Mouse (Mus musculus) liver, embryonic 18 days (tissue): ENCODE measurements around the gene Gm7682. TPM values are rescaled to one million over a fixed set of nuclear protein-coding genes. Genes with fewer than 3 reads are reported as not detected.

ENCODE experiments used
- polyA plus RNA-seq: library from polyadenylated mRNA; depleted of rRNA; stranded (reverse); fragments of >200 nt; gene quantifications from 2 replicates; pipeline ENCODE4 v1.2.3, GENCODE M21; 2012; rRNA removed

The Gm7682 gene
- not detected in 2 replicates for polyA plus RNA-seq

DNA sequence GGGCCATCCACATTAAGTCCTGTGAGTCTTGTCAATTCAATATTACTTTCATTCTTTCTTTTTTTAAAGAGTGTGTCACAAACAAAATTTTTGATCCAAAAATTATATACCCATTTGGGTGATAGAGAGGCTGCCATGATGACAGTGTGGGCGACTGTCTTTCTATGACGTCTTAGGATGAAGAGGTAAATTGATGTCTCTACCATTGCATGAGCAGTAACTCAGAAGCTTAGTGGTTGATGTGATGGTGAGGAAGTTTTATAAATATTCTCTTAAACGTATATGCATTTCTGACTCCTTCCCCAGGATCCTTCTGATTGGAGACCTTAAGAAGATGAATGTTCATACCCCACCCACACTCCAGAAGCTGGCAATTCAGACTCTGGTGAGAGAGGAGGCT is at the start of gene Gm7682:
Gene Gm7682 (plus strand): TSS at position 301 of the 400 bp plus-strand sequence.

Other genes starting within 250 kb of the Gm7682 start
- not detected in 2 replicates for gene Gm3106, start 227.8 kb upstream of the Gm7682 start, polyA plus RNA-seq
- gene A430089I19Rik, start 139.0 kb upstream of the Gm7682 start, polyA plus RNA-seq: 0.04 TPM in 1 of 2 replicates, not detected in the other
- not detected in 2 replicates for gene Gm6502, start 131.3 kb upstream of the Gm7682 start, polyA plus RNA-seq
- not detected in 2 replicates for gene AA792892, start 106.0 kb upstream of the Gm7682 start, polyA plus RNA-seq
- gene Gm3139, start 80.5 kb downstream of the Gm7682 start, polyA plus RNA-seq: not detected in 2 replicates
- gene Gm3147, start 170.6 kb downstream of the Gm7682 start, polyA plus RNA-seq: not detected in 2 replicates
- not detected in 2 replicates for gene Gm6509, start 178.2 kb downstream of the Gm7682 start, polyA plus RNA-seq
- gene Gm6205, start 202.6 kb downstream of the Gm7682 start, polyA plus RNA-seq: not detected in 2 replicates